Mouse (Mus musculus): ENCODE measurements around the gene Gm13212. TPM values are rescaled to one million over a fixed set of nuclear protein-coding genes. Genes with fewer than 3 reads are reported as not detected.

Gm13212 gene
- total RNA-seq (2023): 7.3 to 9.6 TPM (median 8.6 TPM) in 4 replicates

GRCm38 (mm10) chr4:145585078-145585477 lies at the start of gene Gm13212:
TSS of gene Gm13212 (plus strand) at chr4:145585166.

GRCm38 (mm10) chr4:145670385-145670784 lies 85.4 kb downstream of the Gm13212 start, which contains the start of gene Zfp980:
TSS of gene Zfp980 (plus strand) at chr4:145670685.

Other genes with a start within 250 kb of the Gm13212 start
- gene Zfp990, start 74.4 kb upstream of the Gm13212 start, total RNA-seq (2023): 5.6 to 6.7 TPM (median 6.4 TPM) in 4 replicates
- 0.42 to 1.0 TPM (median 0.77 TPM) in 4 replicates for gene Zfp980, start 85.5 kb downstream of the Gm13212 start, total RNA-seq (2023)